Mouse (Mus musculus) megakaryocyte, adult 5-6 weeks (primary cell): ENCODE data around the gene Agap1. TPM values are rescaled to one million over a fixed set of nuclear protein-coding genes. Genes with fewer than 3 reads are reported as not detected.

Experiments
- ATAC-seq: 2 replicates; pipeline ENCODE4 v1.8.0; 2016; ENCODE audit warnings: mild to moderate bottlenecking, inconsistent platforms; ENCODE audit not compliant: poor library complexity, severe bottlenecking
- total RNA-seq, 2 experiments: library from RNA; stranded (forward) in 1 of 2; stranded (reverse) in 1 of 2; fragments of 153-499, 151-499 nt in 1 of 2; fragments of 221-1000, 200-1000 nt in 1 of 2; gene quantifications; 2 replicates each; pipeline versions ENCODE4 v1.2.3 to v1.2.4; 2015 to 2017

The Agap1 gene
- total RNA-seq, 2 experiments from 2014 or later, result 4.0 to 7.9 TPM

DNA sequence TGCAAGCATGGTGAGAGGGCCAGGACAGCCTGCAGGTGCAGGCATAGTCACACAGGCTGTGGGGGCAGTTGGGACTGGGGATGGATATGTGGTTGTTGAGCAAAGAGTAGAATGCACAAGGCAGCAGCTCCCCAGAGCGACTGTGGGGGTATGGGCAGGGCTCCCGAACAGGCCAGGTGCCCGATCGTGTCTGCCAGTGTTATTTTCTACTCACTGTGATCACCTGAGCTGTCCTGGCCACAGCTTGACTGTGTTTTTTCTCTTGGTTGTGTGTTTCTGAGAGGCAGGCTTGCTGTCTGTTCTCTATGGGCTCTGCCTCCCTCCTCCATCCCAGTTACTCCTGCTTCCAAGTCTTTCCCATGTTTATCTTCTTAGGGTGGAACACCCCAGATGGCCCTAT is 154.2 kb downstream of the Agap1 start:
- no peak for ATAC-seq

DNA sequence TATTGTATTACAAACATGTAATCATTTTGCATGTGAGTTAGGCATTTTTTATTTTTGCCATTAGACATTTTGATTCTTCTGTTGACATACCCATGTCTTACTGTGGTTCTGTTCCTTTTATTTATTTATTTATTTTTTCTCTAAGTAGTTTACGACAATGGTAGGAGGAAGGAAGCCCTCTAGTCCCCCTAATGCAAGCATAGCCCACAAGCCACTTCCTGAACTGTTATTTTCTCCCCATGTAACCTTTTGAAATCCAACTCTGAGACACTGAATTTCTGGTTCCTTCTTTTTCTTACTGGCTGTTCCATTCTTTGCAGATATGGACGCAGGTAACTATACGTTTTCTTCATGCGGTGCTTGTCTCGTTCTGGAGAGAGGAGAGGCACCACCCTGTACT is 155.4 kb downstream of the Agap1 start:
- peak; percentile 46 for ATAC-seq

DNA sequence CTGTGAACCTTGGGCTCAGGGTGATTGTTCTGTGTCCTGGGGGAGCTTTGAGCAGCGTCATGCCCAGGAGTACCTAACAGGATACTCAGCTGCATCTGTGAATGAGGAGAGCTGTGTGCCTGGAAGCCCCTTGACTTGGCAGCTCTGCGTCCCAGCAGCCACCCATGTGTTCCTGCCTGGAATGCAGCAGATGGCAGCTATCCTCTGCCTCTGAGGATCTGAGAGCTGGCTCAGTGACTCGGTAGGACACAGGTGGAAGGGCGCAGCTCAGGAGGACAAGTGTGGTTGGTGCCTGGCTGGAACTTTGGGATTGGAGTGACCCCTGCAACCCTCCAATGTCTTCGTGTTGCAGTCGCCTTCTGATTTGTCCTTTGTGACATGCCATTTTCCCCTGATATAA is 156.9 kb downstream of the Agap1 start:
- ATAC-seq, result no peak

DNA sequence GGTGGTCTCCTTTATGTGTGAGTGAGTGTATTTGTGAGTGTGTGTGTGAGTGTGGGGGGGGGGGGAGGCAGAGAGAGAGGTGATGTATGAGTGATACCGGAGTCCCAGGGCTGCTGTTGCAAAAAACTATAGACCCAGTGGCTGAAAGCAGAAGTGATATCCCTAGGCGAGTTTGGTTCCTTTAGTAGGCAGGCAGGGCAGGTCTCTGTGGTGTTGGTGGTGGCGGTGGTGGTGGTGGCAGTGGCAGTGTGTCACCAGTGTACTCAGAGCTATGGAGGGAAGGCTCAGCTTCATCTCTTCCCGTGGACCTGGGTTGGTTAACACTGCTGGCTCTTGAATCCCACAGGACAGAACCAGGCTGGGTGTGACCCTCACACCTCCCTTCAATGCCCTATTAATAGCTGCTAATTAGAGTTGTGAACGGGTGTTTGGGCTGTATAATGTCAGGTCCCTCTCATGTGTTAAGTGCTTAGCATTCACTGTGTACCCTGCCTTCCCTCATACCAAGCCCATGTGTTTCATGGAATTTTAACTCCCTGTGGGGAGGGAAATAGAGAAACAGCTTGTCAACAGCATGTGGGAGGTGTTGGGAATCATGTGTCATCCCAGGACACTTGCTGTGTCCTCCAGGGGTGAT is 158.7 kb downstream of the Agap1 start:
- ATAC-seq, result peak; percentile 82

DNA sequence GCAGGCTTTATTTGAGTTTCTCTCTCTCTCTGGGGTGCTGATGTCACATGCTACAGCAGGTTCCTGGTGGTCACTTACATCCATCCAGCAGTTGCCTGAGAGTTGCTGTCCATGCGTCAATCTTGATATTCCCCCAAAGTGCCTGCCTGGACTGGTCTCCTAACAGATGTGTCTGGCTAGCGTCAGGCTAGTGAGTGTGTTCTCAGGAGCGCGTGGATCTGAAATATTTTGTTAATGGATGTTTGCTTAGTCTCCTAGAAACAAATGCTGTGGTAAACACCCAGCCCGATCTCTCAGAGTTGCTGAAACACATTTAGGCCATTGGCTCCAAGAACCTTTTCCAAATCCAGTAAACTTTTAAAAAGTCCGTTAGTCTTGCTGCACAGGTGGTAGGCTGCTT is 161.9 kb downstream of the Agap1 start:
- ATAC-seq, result no peak

GRCm38 (mm10) chr1:89617336-89617735 is 162.7 kb downstream of the Agap1 start:
- no peak for ATAC-seq

DNA sequence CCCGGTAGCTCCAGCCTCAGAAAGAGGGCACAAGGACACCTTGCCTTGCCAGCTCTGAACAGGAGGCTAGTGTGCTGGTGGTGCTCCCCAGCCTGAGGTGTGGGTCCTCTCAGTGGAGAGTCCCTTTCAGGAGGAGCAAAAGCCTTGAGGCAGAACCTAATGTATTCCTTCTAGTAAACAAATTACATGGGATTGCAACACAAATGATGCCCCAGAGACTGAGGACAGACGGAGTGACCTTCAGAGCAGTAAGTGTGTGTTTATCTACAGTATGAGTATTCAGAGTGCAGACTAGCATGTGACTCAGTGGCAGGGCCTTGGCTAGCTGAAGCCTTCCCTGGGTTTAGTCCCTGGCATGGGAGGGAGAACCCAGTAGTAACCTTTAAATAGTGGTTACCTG is 165.4 kb downstream of the Agap1 start:
- ATAC-seq, result no peak

- peak; percentile 67 for ATAC-seq
These were observed 166.6 kb downstream of the Agap1 start for GRCm38 (mm10) chr1:89621014-89621791.

DNA sequence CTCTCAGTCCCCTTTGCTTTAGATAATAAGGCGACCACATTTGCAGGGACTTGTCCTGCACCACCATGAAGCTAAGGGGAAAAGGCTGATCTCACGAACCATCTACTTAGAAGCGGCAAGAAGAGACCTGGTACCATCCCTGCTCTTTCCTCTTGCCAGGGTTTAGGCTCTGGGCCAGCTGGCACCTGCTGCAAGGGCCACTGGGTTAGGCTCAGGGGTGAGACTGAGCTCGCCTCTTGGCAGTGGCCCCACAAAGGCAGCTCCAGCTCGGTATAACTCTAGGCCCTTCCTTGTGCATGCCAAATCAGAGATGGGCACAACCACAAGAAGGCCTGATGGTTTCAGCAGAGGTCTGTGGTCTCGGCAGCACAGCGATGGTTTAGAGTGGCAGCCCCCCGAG is 167.3 kb downstream of the Agap1 start:
- no peak for ATAC-seq

- ATAC-seq, result no peak
These were observed 168.2 kb downstream of the Agap1 start for GRCm38 (mm10) chr1:89622801-89623200.

DNA sequence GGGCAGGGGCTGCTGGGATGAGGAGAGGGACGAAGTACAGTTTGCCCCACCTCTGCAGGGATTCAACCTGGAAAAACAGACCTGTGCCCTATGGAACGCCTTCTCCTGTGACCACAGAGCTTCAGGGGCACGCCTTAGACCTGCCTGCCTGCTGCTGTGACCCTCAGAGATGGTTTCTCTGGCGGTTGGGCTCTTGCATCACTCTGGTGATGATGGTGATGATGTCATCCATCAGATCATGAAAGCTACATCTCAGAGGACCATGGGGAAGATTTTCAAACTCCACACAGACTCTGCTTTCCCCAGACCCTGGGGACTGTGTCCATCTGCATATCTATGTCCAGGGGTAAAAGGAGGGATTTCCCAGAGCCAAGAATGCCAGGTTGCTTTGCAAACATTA is 170.7 kb downstream of the Agap1 start:
- ATAC-seq, result no peak

- no peak for ATAC-seq
These were observed 171.4 kb downstream of the Agap1 start for GRCm38 (mm10) chr1:89625967-89626366.

DNA sequence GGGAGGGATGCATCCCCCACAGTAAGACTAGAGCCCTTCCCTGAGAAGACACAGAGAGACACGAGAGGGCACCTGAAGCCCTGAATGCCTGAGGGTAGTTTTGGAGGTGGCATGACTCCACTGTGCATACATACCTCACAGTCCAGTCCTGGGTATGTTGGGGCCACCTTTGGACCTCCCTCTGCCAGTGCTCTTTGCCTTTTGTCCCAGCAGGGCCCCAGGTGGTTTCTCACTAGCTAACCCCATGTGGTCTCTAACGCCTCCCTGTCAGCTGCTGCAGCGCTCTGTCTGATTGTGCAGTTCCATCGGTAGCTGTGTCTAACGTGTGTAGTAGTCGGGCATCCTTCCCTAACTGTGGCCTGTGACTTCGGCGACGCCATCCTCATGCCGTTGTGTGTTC is 172.3 kb downstream of the Agap1 start:
- no peak for ATAC-seq

GRCm38 (mm10) chr1:89627650-89628049 is 173.0 kb downstream of the Agap1 start:
- ATAC-seq, result peak; percentile 47; the same call in 1 of the 2 replicates

- ATAC-seq, result no peak
These were observed 176.2 kb downstream of the Agap1 start for GRCm38 (mm10) chr1:89630836-89631235.

- peak; percentile 73 for ATAC-seq
These were observed 177.1 kb downstream of the Agap1 start for GRCm38 (mm10) chr1:89631747-89632146.

- no peak for ATAC-seq
These were observed 179.4 kb downstream of the Agap1 start for GRCm38 (mm10) chr1:89634055-89634454.

DNA sequence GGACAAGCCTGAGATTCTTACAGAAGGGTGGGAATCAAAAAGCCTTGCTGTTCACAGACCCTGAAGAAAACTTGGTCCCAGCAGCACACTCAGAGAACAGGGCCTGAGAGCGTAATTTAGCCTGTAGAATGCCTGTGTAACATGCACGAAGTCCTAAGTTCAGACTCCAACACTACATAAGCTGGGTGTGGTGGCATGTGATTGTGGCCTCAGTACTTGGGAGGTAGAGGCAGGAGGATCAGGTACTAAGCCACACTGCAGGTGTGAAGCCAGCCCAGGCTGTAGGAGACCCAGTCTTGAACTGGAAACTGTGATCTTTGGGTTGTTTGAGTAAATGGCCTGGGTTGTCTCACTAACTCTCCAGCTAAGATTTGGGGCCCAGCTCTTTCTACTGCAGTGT is 180.5 kb downstream of the Agap1 start:
- no peak for ATAC-seq

GRCm38 (mm10) chr1:89637670-89638069 is 183.1 kb downstream of the Agap1 start:
- no peak for ATAC-seq

DNA sequence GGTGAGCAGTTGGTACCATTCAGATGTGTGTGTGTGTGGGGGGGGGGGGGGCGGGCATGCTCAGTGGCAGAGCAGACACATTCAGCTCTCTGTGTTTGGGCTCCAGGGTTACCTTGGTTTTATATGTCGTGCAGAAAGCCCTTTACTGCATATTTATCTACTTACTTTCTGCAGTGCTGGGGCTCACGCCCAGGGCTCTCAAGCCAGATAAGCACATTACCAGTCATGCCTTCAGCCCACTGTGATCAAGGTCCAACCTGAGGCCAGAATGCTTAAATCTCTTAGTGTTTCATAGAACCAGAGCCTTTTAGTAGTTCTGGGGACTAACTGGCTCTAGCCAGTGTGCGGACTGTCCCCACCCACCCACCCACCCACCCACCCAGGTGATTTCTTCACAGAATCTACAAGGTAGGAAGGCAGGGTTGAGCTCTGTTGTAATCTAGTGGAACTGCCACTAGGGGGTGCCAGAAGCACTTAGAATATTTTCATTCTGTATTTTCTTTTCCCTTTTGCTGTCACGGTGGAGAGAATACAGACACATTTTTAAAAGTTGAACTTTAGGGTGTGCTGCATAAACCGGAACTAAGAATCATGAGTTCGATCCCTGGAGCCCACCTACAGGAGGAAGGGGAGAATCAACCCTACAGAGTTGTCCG is 189.0 kb downstream of the Agap1 start:
- peak; percentile 39 for ATAC-seq

GRCm38 (mm10) chr1:89644120-89644519 is 189.5 kb downstream of the Agap1 start:
- ATAC-seq, result peak; percentile 94
